Mouse (Mus musculus): Measurements from ENCODE around the gene Blm. TPM values are rescaled to one million over a fixed set of nuclear protein-coding genes. Genes with fewer than 3 reads are reported as not detected.

Gene Blm
- polyA plus RNA-seq (2012; rRNA removed), result 4.0 and 4.6 TPM in 2 replicates

DNA sequence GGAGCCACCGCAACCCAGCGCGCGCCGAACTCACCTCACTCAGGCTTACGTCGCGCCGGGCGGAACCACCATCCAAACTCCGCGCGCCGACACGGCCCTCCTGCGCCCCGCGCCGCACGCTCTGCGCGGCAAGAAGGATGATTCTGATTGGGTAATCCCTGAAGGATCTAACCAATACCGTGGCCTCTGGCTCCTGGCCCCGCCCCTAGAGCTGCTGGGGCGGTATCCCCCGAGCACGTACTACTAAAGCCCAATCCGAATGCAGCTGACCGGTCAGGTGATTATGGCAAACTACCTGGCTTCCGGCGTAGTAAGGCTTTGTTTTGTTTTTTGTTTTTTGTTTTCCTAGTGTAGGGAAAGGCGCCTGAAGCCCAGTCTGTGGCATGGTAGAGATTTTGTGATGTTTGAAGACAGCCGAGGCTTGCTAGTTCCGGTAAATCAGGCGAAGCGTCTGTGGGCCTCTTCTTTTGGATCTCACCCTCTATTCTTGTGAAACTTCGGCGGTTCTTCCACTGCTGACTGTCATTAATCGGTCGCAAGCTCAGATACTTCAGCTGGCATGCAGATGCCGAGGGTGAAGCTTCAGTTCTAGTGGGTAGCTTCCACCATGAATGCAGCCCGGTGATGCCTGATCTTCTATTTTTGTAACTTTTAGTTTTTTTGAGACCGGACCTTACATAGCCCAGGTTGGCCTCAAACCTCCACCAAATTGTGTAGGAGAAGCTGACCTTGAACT, at the start of gene Blm:
Gene Blm, minus strand, starts transcription at position 111 of the 736 bp plus-strand sequence.
- H3K4me1 ChIP-seq (ENCODE audit: control insufficient read depth, insufficient read depth, low read length), result no peaks in the 10 kb centered on the region; the same call in 1 of the 2 replicates

DNA sequence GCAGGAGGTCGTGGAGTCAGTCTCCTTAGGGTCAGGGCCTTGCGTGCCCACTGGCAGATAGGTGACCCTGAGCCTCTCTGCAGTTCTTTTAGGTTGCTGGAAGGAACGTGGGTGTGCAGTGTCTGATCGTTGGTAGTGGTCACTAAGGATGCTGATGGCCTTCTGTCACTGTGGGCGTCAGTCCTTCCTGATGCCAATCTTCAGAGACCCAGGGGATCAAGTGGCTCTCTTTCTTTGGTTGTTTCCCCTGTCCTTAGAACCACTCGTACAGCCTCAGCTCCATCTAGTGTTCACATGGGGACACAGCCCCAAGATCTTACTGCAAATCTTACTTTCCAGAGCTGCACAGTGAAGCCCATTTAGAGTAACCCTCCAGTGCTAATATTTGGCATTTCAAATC, 49.1 kb upstream of the Blm start:
- no peak overlapping the region for H3K4me3 ChIP-seq (ENCODE audit: insufficient read depth, low read length)
- no peaks in the 10 kb centered on the region for H3K4me1 ChIP-seq (ENCODE audit: control insufficient read depth, insufficient read depth, low read length)
- TF ChIP-seq POLR2A (IDR thresholded peaks at IDR 0.05; ENCODE audit: extremely low read depth, insufficient read depth, low read length) (no peak), CTCF (IDR thresholded peaks at IDR 0.05; ENCODE audit: extremely low read depth, insufficient read depth, low read length) (peak; percentile 92)
- H3K27ac ChIP-seq (ENCODE audit: insufficient read depth, low read length), result no peak overlapping the region

More for the DNA sequence above, at the start of gene Blm:
- 0 out of 2 replicates have a peak within 1 kb of the TSS, but pooled peaks have one; percentile 15 for H3K27ac ChIP-seq (ENCODE audit: insufficient read depth, low read length)
- TF ChIP-seq CTCF (IDR thresholded peaks at IDR 0.05; ENCODE audit: extremely low read depth, insufficient read depth, low read length), result no peak
- peak; percentile 34; the same call in 1 of the 2 replicates for TF ChIP-seq POLR2A (IDR thresholded peaks at IDR 0.05; ENCODE audit: extremely low read depth, insufficient read depth, low read length)
- H3K4me3 ChIP-seq (ENCODE audit: insufficient read depth, low read length), result peak within 1 kb of the TSS; percentile 66

DNA sequence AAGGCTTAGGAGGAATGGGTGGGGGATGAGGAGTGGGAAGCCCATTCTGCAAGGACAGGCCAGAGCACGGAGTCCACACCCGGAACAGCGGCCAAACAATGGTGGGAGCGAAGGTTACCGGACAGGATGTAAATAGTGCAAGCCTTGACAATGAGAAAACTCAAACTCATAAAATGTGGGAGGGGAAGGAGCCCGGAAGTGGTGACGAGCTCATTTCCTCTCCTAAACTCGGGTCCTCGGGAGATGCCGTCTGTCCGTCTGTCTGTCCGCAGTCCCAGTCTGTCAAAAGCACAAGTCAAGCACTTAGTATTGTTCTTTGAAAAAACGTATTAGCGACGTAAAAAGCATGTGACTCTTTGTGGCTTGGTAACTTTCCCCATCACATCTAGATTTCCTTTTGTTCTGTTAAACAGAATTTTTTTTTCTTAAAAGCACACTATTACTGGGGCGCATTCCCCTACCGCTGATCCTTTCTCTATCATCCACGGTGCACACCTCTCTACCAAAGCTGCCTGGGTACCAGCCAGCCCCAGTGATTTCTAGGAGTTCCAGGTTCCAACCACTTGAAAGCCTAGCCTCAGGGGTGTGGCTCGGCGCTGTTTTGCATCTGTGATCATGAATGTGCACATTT, 48.0 kb upstream of the Blm start:
- H3K27ac ChIP-seq (ENCODE audit: insufficient read depth, low read length), result no peak overlapping the region
- no peaks in the 10 kb centered on the region for H3K4me1 ChIP-seq (ENCODE audit: control insufficient read depth, insufficient read depth, low read length)
- TF ChIP-seq CTCF (IDR thresholded peaks at IDR 0.05; ENCODE audit: extremely low read depth, insufficient read depth, low read length) (no peak), POLR2A (IDR thresholded peaks at IDR 0.05; ENCODE audit: extremely low read depth, insufficient read depth, low read length) (no peak)
- no peak overlapping the region for H3K4me3 ChIP-seq (ENCODE audit: insufficient read depth, low read length)

DNA sequence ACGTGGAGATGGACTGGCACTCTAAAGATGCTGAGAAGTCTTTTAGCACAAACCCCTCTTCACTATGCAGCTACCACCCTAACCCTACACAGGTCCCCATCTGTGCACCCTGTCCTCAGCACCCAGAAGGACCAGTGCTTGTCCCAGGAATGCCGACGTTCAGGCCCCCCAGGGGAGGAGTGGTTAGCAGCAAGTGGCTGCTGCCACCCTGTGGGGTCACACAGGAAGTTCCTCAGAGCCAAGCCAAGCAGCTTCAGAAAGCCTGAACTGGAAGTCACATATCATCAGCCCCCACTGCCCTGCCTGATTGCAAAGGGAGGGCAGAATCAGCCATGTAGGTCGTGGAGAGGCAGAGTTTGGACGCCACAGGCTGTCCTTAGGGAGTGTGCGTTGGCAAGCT, 45.4 kb upstream of the Blm start:
- TF ChIP-seq POLR2A (IDR thresholded peaks at IDR 0.05; ENCODE audit: extremely low read depth, insufficient read depth, low read length), result no peak
- peak; percentile 65 for TF ChIP-seq CTCF (IDR thresholded peaks at IDR 0.05; ENCODE audit: extremely low read depth, insufficient read depth, low read length)
- Histone ChIP-seq H3K4me1 (ENCODE audit: control insufficient read depth, insufficient read depth, low read length) (peaks cover 1% of the 10 kb centered on the region; the same call in 1 of the 2 replicates), H3K27ac (ENCODE audit: insufficient read depth, low read length) (no peak overlapping the region), H3K4me3 (ENCODE audit: insufficient read depth, low read length) (no peak overlapping the region)

DNA sequence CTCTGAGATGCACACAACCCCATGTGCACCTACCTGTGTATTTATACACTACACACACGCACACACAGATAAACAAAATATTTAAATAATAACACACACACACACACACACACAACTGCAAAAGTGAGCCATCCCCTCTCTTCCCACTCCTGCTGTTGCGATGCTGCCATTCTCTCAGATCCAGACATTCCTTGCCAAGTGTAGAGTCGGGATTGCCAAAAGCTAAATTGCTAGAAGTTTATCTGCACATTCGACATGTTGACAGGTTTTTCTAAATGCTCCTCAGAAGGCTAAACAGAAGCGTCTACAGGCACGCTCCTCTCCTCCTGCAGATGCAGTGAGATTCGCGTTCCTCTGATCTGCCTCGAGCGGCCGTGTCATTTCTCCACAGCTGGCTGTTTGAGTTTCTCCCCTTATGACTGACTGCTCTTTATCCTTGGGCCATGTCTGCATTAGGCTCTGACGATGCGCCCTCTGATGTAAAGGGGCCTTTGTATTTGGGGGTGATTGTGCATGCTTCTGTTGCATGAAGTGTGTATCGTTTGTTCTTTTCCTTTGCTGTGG, 42.6 kb upstream of the Blm start:
- peaks cover 1% of the 10 kb centered on the region; the same call in 1 of the 2 replicates for H3K4me1 ChIP-seq (ENCODE audit: control insufficient read depth, insufficient read depth, low read length)
- H3K27ac ChIP-seq (ENCODE audit: insufficient read depth, low read length), result no peak overlapping the region
- H3K4me3 ChIP-seq (ENCODE audit: insufficient read depth, low read length), result no peak overlapping the region
- no peak for TF ChIP-seq POLR2A (IDR thresholded peaks at IDR 0.05; ENCODE audit: extremely low read depth, insufficient read depth, low read length)
- TF ChIP-seq CTCF (IDR thresholded peaks at IDR 0.05; ENCODE audit: extremely low read depth, insufficient read depth, low read length), result no peak

DNA sequence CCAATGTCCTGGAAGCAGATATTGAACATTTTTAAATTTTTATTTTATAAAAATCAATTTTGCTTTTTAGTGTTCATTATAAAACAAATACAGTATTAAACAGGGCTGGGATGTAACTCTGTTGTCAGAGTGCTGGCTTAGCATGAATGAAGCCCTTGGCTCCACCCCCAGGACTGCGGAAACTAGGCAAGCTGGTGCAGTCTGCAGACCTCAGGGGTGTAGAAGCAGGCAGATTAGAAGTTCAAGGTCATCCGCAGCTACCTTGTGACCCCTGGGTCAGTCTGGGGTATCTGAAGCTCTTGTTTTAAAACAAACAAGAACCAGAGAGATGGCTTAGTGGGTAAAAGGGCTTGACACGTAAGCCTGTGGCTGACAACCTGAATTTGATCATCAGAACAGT, 41.7 kb upstream of the Blm start:
- TF ChIP-seq POLR2A (IDR thresholded peaks at IDR 0.05; ENCODE audit: extremely low read depth, insufficient read depth, low read length) (no peak), CTCF (IDR thresholded peaks at IDR 0.05; ENCODE audit: extremely low read depth, insufficient read depth, low read length) (no peak)
- Histone ChIP-seq H3K4me1 (ENCODE audit: control insufficient read depth, insufficient read depth, low read length) (peaks cover 1% of the 10 kb centered on the region; the same call in 1 of the 2 replicates), H3K4me3 (ENCODE audit: insufficient read depth, low read length) (no peak overlapping the region), H3K27ac (ENCODE audit: insufficient read depth, low read length) (no peak overlapping the region)

DNA sequence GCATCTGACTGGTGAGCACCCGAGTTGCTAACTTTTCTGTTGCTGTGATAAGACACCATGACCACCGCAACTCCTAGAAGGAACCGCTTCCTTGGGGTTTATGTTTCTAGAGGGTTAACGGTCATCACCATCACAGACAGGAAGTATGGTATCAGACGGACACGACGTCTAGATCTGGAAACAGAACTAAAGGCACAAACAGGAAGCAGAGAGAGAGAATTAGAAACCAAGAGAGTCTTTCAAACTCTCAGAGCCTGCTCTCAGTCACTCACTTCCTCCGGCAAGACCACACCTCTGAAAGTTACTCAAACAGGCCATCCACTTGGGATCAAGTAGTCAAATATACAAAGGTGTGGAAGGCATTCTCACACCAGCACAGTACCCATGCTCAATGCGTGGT, 40.8 kb upstream of the Blm start:
- TF ChIP-seq CTCF (IDR thresholded peaks at IDR 0.05; ENCODE audit: extremely low read depth, insufficient read depth, low read length) (no peak), POLR2A (IDR thresholded peaks at IDR 0.05; ENCODE audit: extremely low read depth, insufficient read depth, low read length) (no peak)
- no peak overlapping the region for H3K4me3 ChIP-seq (ENCODE audit: insufficient read depth, low read length)
- H3K4me1 ChIP-seq (ENCODE audit: control insufficient read depth, insufficient read depth, low read length), result peaks cover 1% of the 10 kb centered on the region; the same call in 1 of the 2 replicates
- no peak overlapping the region for H3K27ac ChIP-seq (ENCODE audit: insufficient read depth, low read length)

DNA sequence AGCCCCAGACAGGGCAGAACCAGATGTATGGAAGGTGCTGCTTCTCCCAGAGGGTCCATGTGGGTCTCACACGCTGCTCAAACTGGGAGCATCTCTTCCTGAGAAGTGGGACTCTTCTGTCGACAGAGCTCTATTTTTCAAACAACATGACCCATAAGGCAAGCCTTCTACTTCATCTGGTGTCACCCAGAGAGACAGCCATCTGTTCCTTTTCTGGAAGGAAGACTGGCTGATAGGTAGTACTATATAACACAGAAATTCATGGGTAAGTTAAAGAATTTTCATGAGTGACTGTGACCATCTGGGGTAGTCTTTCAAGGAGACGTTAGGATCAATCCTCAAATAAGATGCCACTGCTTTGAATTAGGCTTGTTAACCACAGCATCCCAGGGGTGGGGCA, 38.2 kb upstream of the Blm start:
- Histone ChIP-seq H3K4me3 (ENCODE audit: insufficient read depth, low read length) (no peak overlapping the region), H3K4me1 (ENCODE audit: control insufficient read depth, insufficient read depth, low read length) (peaks cover 1% of the 10 kb centered on the region; the same call in 1 of the 2 replicates), H3K27ac (ENCODE audit: insufficient read depth, low read length) (no peak overlapping the region)
- TF ChIP-seq POLR2A (IDR thresholded peaks at IDR 0.05; ENCODE audit: extremely low read depth, insufficient read depth, low read length), result no peak
- TF ChIP-seq CTCF (IDR thresholded peaks at IDR 0.05; ENCODE audit: extremely low read depth, insufficient read depth, low read length), result no peak

DNA sequence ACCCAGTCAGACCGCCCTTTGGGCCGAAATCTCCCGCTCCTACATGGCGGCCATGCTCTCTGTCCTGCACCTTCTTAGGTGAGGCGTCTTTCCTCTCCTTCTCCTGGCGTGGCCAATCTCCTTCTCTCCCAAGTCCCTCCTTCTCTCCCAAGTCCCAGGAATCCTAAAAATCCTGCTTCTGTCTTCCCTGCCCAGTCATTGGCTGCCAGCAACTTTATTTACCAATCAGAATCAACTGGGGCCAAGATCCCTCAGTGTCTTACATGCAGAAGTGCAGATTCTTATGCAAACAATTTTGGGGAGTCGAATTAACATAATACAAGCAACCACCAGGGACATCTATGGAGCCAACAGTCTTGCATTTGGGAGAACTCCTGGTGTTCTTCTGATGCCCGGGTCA, 33.1 kb upstream of the Blm start:
- TF ChIP-seq CTCF (IDR thresholded peaks at IDR 0.05; ENCODE audit: extremely low read depth, insufficient read depth, low read length) (no peak), POLR2A (IDR thresholded peaks at IDR 0.05; ENCODE audit: extremely low read depth, insufficient read depth, low read length) (no peak)
- Histone ChIP-seq H3K4me3 (ENCODE audit: insufficient read depth, low read length) (no peak overlapping the region), H3K4me1 (ENCODE audit: control insufficient read depth, insufficient read depth, low read length) (no peaks in the 10 kb centered on the region), H3K27ac (ENCODE audit: insufficient read depth, low read length) (no peak overlapping the region)
